Mouse (Mus musculus): ENCODE measurements at regions not wholly inside any gene's neighbourhood (a gene's known extent, or its start where the extent isn't known, plus 50 kb on each side); places are given as distances from the start of the nearest gene placed in this dataset.

GRCm38 (mm10) chr4:8366978-8367377, 128.1 kb upstream of the Car8 start:
- H3K27ac ChIP-seq = no peak overlapping the region
- 83% methylated on average over 4 of the region's 4 CpGs for WGBS
- no peak overlapping the region for H3K4me2 ChIP-seq (ENCODE audit: low read length)
- no peak for TF ChIP-seq CTCF (IDR thresholded peaks at IDR 0.05; ENCODE audit: low read depth)
- no peaks in the 10 kb centered on the region for H3K36me3 ChIP-seq (ENCODE audit: insufficient read depth, low read length)
- no peaks in the 10 kb centered on the region for H3K9me3 ChIP-seq (replicated peaks; ENCODE audit: low read length)
- H3K4me1 ChIP-seq (replicated peaks; ENCODE audit: insufficient read depth, low read length) = no peaks in the 10 kb centered on the region
- DNase-seq (ENCODE audit: low spot score) (no peak), ATAC-seq (replicated peaks; ENCODE audit: low FRiP score, low read depth) (peak; percentile 24; the same call in 1 of the 2 replicates)
- H3K27me3 ChIP-seq (ENCODE audit: insufficient read depth, low read length) = no peaks in the 10 kb centered on the region
- no peak overlapping the region for H3K4me3 ChIP-seq (replicated peaks; ENCODE audit: low read depth, low read length)
- no peak overlapping the region for H3K9ac ChIP-seq (ENCODE audit: low read depth, low read length)

- Histone ChIP-seq H3K9ac (ENCODE audit: low read depth, low read length) (no peak overlapping the region), H3K27ac (no peak overlapping the region), H3K9me3 (replicated peaks; ENCODE audit: low read length) (no peaks in the 10 kb centered on the region), H3K27me3 (ENCODE audit: insufficient read depth, low read length) (no peaks in the 10 kb centered on the region), H3K4me3 (replicated peaks; ENCODE audit: low read depth, low read length) (no peak overlapping the region), H3K4me1 (replicated peaks; ENCODE audit: insufficient read depth, low read length) (no peaks in the 10 kb centered on the region), H3K36me3 (ENCODE audit: insufficient read depth, low read length) (no peaks in the 10 kb centered on the region), H3K4me2 (ENCODE audit: low read length) (no peak overlapping the region)
- no peak for DNase-seq (ENCODE audit: low spot score)
- ATAC-seq (replicated peaks; ENCODE audit: low FRiP score, low read depth) = no peak
- 77% methylated on average over 4 of the region's 4 CpGs for WGBS
- no peak for TF ChIP-seq CTCF (IDR thresholded peaks at IDR 0.05; ENCODE audit: low read depth)
These were observed 123.6 kb upstream of the Car8 start for GRCm38 (mm10) chr4:8362409-8362808.

- WGBS = 59% methylated on average over 2 of the region's 2 CpGs
- H3K4me2 ChIP-seq (ENCODE audit: low read length) = no peak overlapping the region
These were observed 123.1 kb upstream of the Car8 start for GRCm38 (mm10) chr4:8361931-8362330.

GRCm38 (mm10) chr4:8361305-8361704, 122.5 kb upstream of the Car8 start:
- H3K9ac ChIP-seq (ENCODE audit: low read depth, low read length) = no peak overlapping the region
- ATAC-seq (replicated peaks; ENCODE audit: low FRiP score, low read depth) (no peak), DNase-seq (ENCODE audit: low spot score) (no peak)
- H3K36me3 ChIP-seq (ENCODE audit: insufficient read depth, low read length) = no peaks in the 10 kb centered on the region
- H3K4me1 ChIP-seq (replicated peaks; ENCODE audit: insufficient read depth, low read length) = no peaks in the 10 kb centered on the region
- no peaks in the 10 kb centered on the region for H3K9me3 ChIP-seq (replicated peaks; ENCODE audit: low read length)
- H3K4me3 ChIP-seq (replicated peaks; ENCODE audit: low read depth, low read length) = no peak overlapping the region
- no peaks in the 10 kb centered on the region for H3K27me3 ChIP-seq (ENCODE audit: insufficient read depth, low read length)
- H3K4me2 ChIP-seq (ENCODE audit: low read length) = no peak overlapping the region
- no peak for TF ChIP-seq CTCF (IDR thresholded peaks at IDR 0.05; ENCODE audit: low read depth)
- H3K27ac ChIP-seq = no peak overlapping the region

More at GRCm38 (mm10) chr4:8361931-8362330, 123.1 kb upstream of the Car8 start:
- H3K9me3 ChIP-seq (replicated peaks; ENCODE audit: low read length) = no peaks in the 10 kb centered on the region
- no peaks in the 10 kb centered on the region for H3K4me1 ChIP-seq (replicated peaks; ENCODE audit: insufficient read depth, low read length)
- H3K36me3 ChIP-seq (ENCODE audit: insufficient read depth, low read length) = no peaks in the 10 kb centered on the region
- DNase-seq (ENCODE audit: low spot score) (no peak), ATAC-seq (replicated peaks; ENCODE audit: low FRiP score, low read depth) (no peak)
- no peak overlapping the region for H3K4me3 ChIP-seq (replicated peaks; ENCODE audit: low read depth, low read length)
- no peak for TF ChIP-seq CTCF (IDR thresholded peaks at IDR 0.05; ENCODE audit: low read depth)
- no peaks in the 10 kb centered on the region for H3K27me3 ChIP-seq (ENCODE audit: insufficient read depth, low read length)
- H3K27ac ChIP-seq = no peak overlapping the region
- no peak overlapping the region for H3K9ac ChIP-seq (ENCODE audit: low read depth, low read length)

- H3K36me3 ChIP-seq (ENCODE audit: insufficient read depth, low read length) = no peaks in the 10 kb centered on the region
- TF ChIP-seq CTCF (IDR thresholded peaks at IDR 0.05; ENCODE audit: low read depth) = no peak
- H3K27me3 ChIP-seq (ENCODE audit: insufficient read depth, low read length) = no peaks in the 10 kb centered on the region
- ATAC-seq (replicated peaks; ENCODE audit: low FRiP score, low read depth) (no peak), DNase-seq (ENCODE audit: low spot score) (no peak)
- H3K9me3 ChIP-seq (replicated peaks; ENCODE audit: low read length) = no peaks in the 10 kb centered on the region
- no peaks in the 10 kb centered on the region for H3K4me1 ChIP-seq (replicated peaks; ENCODE audit: insufficient read depth, low read length)
- no peak overlapping the region for H3K4me3 ChIP-seq (replicated peaks; ENCODE audit: low read depth, low read length)
- no peak overlapping the region for H3K4me2 ChIP-seq (ENCODE audit: low read length)
- H3K9ac ChIP-seq (ENCODE audit: low read depth, low read length) = no peak overlapping the region
- no peak overlapping the region for H3K27ac ChIP-seq
- 78% methylated on average over 1 of the region's 1 CpGs for WGBS
These were observed 118.6 kb upstream of the Car8 start for GRCm38 (mm10) chr4:8357443-8357842.

GRCm38 (mm10) chr4:8341928-8342327, 103.1 kb upstream of the Car8 start:
- H3K9ac ChIP-seq (ENCODE audit: low read depth, low read length) = no peak overlapping the region
- no peaks in the 10 kb centered on the region for H3K36me3 ChIP-seq (ENCODE audit: insufficient read depth, low read length)
- ATAC-seq (replicated peaks; ENCODE audit: low FRiP score, low read depth) (no peak), DNase-seq (ENCODE audit: low spot score) (no peak)
- TF ChIP-seq CTCF (IDR thresholded peaks at IDR 0.05; ENCODE audit: low read depth) = no peak
- no peak overlapping the region for H3K27ac ChIP-seq
- H3K4me3 ChIP-seq (replicated peaks; ENCODE audit: low read depth, low read length) = no peak overlapping the region
- no peaks in the 10 kb centered on the region for H3K4me1 ChIP-seq (replicated peaks; ENCODE audit: insufficient read depth, low read length)
- H3K27me3 ChIP-seq (ENCODE audit: insufficient read depth, low read length) = no peaks in the 10 kb centered on the region
- WGBS = 90% methylated on average over 4 of the region's 4 CpGs
- no peak overlapping the region for H3K4me2 ChIP-seq (ENCODE audit: low read length)
- no peaks in the 10 kb centered on the region for H3K9me3 ChIP-seq (replicated peaks; ENCODE audit: low read length)

GRCm38 (mm10) chr4:8309241-8309987, 70.6 kb upstream of the Car8 start:
- no peak overlapping the region for H3K9ac ChIP-seq (ENCODE audit: low read depth, low read length)
- TF ChIP-seq CTCF (IDR thresholded peaks at IDR 0.05; ENCODE audit: low read depth) = no peak
- no peaks in the 10 kb centered on the region for H3K27me3 ChIP-seq (ENCODE audit: insufficient read depth, low read length)
- 89% methylated on average over 10 of the region's 10 CpGs for WGBS
- ATAC-seq (replicated peaks; ENCODE audit: low FRiP score, low read depth) (no peak), DNase-seq (ENCODE audit: low spot score) (no peak)
- no peak overlapping the region for H3K4me3 ChIP-seq (replicated peaks; ENCODE audit: low read depth, low read length)
- no peaks in the 10 kb centered on the region for H3K36me3 ChIP-seq (ENCODE audit: insufficient read depth, low read length)
- H3K4me2 ChIP-seq (ENCODE audit: low read length) = no peak overlapping the region
- no peak overlapping the region for H3K27ac ChIP-seq
- H3K4me1 ChIP-seq (replicated peaks; ENCODE audit: insufficient read depth, low read length) = no peaks in the 10 kb centered on the region
- H3K9me3 ChIP-seq (replicated peaks; ENCODE audit: low read length) = no peaks in the 10 kb centered on the region
